Mouse (Mus musculus) bone marrow, adult 2 months (tissue): ENCODE measurements around the gene Ppp1r14b.

Experiments
- CTCF ChIP-seq: fragments of 200-500 bp; IDR thresholded peaks from 2 replicates; pipeline ENCODE4 v1.5.1; 2011; ENCODE audit warnings: low read length, control low read depth; ENCODE audit not compliant: control insufficient read depth, insufficient read depth
- POLR2A ChIP-seq: fragments of 200-500 bp; IDR thresholded peaks from 2 replicates; pipeline ENCODE4 v1.6.1; 2011; ENCODE audit warnings: low read depth, mild to moderate bottlenecking, control low read depth, low read length, borderline replicate concordance; ENCODE audit not compliant: control insufficient read depth

- TF ChIP-seq POLR2A (peak; percentile 42; the same call in 1 of the 2 replicates), CTCF (no peak)
These were observed 17.5 kb downstream of the Ppp1r14b start, which contains the start of gene Dnajc4 for GRCm38 (mm10) chr19:6992011-6992858.
